Mouse (Mus musculus) ES-Bruce4 (cell line): Measurements from ENCODE around the gene Heatr5b. TPM values are rescaled to one million over a fixed set of nuclear protein-coding genes. Genes with fewer than 3 reads are reported as not detected.

Experiments
- H3K27ac ChIP-seq: 2 replicates; pipeline ENCODE4 v1.5.1; 2012; ENCODE audit warnings: low read length, inconsistent platforms; ENCODE audit not compliant: insufficient read depth
- H3K27me3 ChIP-seq: 2 replicates; pipeline ENCODE4 v1.6.1; 2012; ENCODE audit warnings: mild to moderate bottlenecking, low read length, inconsistent platforms; ENCODE audit not compliant: control insufficient read depth, poor library complexity, insufficient read depth, severe bottlenecking
- H3K36me3 ChIP-seq: 2 replicates; pipeline ENCODE4 v1.6.1; 2012; ENCODE audit warnings: inconsistent platforms, mild to moderate bottlenecking, low read length, moderate library complexity; ENCODE audit not compliant: control insufficient read depth, poor library complexity, insufficient read depth, severe bottlenecking
- H3K4me1 ChIP-seq: one replicate; pipeline ENCODE4 v1.8.1; 2011; ENCODE audit warnings: low read length; ENCODE audit not compliant: control insufficient read depth, insufficient read depth
- H3K4me3 ChIP-seq: 2 replicates; pipeline ENCODE4 v1.5.1; 2011; ENCODE audit warnings: low read depth, mild to moderate bottlenecking, low read length
- H3K9ac ChIP-seq: 2 replicates; pipeline ENCODE4 v1.6.1; 2012; ENCODE audit warnings: low read depth, mild to moderate bottlenecking, inconsistent platforms; ENCODE audit not compliant: poor library complexity, severe bottlenecking
- H3K9me3 ChIP-seq: replicated peaks from 2 replicates; pipeline ENCODE4 v1.6.1; 2012; ENCODE audit warnings: mild to moderate bottlenecking, low read length, inconsistent platforms; ENCODE audit not compliant: control insufficient read depth, poor library complexity, insufficient read depth, severe bottlenecking
- CTCF ChIP-seq: IDR thresholded peaks from one replicate; pipeline ENCODE4 v1.8.1; 2011; ENCODE audit warnings: low read depth, low read length
- EP300 ChIP-seq: IDR thresholded peaks from 2 replicates; pipeline ENCODE4 v1.6.1; 2011; ENCODE audit warnings: low read depth, low read length; ENCODE audit not compliant: insufficient read depth
- POLR2A ChIP-seq: IDR thresholded peaks from one replicate; pipeline ENCODE4 v1.8.1; 2011; ENCODE audit warnings: low read length; ENCODE audit not compliant: insufficient read depth
- polyA plus RNA-seq: library from polyadenylated mRNA; stranded (reverse); fragments of >200 nt; gene quantifications from 2 replicates; pipeline ENCODE4 v1.2.4, GENCODE M21; 2011; ENCODE audit warnings: low read depth; ENCODE audit not compliant: missing spikeins, insufficient read depth, insufficient read length

Heatr5b gene
- polyA plus RNA-seq, 1 experiment: 28.4 TPM

DNA sequence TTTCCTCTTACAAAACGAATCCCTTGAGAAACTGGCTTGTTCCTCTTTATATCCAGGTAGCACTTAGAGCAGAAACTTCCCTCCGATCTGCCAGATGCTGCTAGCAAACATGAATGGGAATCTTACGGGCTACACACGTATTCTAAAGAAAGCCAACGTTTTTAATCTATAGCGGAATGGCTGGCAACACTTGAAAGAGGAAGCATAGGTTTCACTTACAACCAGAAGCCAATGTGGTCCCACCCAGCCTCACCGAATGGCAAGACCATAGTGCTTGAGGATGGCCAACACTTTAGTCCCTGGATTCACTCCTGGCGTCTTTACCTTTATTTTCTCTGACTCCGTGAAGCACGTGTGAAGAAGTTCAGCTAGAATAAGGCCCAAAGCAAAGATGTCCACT is 21.1 kb upstream of the Heatr5b start:
- TF ChIP-seq EP300 (no peak), CTCF (no peak), POLR2A (no peak)
- H3K4me3 ChIP-seq: no peak overlapping the region
- H3K9me3 ChIP-seq: no peaks in the 10 kb centered on the region
- no peaks in the 10 kb centered on the region; the same call in none of the 2 replicates for H3K36me3 ChIP-seq
- no peak overlapping the region for H3K9ac ChIP-seq
- H3K4me1 ChIP-seq: no peaks in the 10 kb centered on the region
- no peak overlapping the region for H3K27ac ChIP-seq
- no peaks in the 10 kb centered on the region for H3K27me3 ChIP-seq

DNA sequence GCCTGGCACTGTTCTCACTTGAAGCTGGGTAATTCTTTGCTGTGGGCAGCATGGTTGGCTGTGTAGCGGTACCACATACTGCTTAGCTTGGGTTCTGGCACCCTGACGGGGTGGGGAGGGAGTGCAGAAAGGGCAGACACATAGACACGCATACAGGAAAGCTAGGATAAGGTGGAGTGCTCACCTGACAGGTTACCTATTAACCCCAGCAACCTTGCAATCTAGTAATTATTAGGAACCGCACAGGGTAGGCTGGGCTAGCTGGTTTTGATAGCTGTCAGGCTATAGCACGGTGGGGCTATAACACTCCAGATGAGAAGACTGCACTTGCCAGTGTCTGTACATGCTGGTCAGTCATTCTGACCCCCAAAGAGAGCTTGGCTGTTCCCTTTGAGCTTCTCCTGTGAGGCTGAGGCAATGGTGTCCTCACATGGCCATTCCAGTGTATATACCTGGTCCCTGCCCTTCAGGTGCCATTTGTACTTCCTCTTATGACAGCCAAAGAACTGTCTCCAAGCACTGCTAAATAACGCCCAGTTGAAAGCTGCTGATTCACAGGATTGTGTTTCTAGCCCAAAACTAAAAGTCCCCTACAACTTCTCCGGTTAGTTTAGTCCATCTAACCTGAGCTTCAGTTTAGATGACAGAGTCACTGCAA is 7.2 kb upstream of the Heatr5b start:
- no peak overlapping the region for H3K4me3 ChIP-seq
- TF ChIP-seq CTCF: no peak
- no peak for TF ChIP-seq POLR2A
- TF ChIP-seq EP300: no peak
- H3K27me3 ChIP-seq: no peaks in the 10 kb centered on the region
- H3K9ac ChIP-seq: no peak overlapping the region
- H3K9me3 ChIP-seq: no peaks in the 10 kb centered on the region
- H3K36me3 ChIP-seq: peaks cover 25% of the 10 kb centered on the region
- no peaks in the 10 kb centered on the region for H3K4me1 ChIP-seq
- no peak overlapping the region for H3K27ac ChIP-seq

DNA sequence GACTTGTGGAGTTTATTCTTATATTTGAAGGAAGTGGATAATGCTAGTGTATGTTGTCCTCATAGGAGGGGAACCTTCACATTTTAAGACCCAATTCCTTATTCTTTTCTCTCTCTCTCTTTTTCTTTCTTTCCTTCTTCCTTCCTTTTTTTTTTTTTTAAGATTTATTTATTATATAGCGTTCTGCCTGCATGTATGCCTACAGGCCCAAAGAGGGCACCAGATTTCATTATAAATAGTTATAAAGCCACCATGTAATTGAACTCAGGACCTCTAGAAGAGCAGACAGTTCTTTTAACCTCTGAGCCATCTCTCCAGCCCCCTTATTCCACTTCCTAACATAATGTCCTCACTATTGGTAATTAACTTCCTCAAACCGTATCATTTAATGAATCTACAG is 892 bp upstream of the Heatr5b start:
- TF ChIP-seq EP300: no peak
- no peak for TF ChIP-seq CTCF
- no peak for TF ChIP-seq POLR2A
- H3K27me3 ChIP-seq: no peaks in the 10 kb centered on the region
- peak overlapping the region; percentile 95 for H3K4me3 ChIP-seq
- H3K9ac ChIP-seq: peak overlapping the region; percentile 54
- H3K4me1 ChIP-seq: no peaks in the 10 kb centered on the region
- no peaks in the 10 kb centered on the region for H3K9me3 ChIP-seq
- H3K36me3 ChIP-seq: peaks cover 12% of the 10 kb centered on the region
- no peak overlapping the region for H3K27ac ChIP-seq

DNA sequence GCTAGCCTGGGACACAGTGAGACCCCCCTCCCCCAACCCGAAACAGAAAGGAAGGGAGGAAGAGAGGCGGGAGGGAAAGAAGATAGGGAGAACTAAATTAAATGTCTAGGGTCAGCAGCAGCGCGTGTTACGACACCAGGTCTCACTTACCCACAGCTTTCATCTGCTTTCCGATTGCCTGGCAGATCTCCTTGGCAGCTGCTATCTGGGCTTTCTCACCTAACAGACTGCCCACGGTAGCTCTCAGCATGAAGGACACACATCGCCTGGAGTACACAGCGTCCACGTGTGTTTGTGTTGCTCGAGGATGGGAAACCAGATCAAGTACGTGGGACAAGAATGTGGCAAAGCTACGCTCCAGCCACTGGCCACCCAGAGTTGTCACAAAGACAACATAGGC is 10.8 kb downstream of the Heatr5b start:
- H3K27me3 ChIP-seq: no peaks in the 10 kb centered on the region

DNA sequence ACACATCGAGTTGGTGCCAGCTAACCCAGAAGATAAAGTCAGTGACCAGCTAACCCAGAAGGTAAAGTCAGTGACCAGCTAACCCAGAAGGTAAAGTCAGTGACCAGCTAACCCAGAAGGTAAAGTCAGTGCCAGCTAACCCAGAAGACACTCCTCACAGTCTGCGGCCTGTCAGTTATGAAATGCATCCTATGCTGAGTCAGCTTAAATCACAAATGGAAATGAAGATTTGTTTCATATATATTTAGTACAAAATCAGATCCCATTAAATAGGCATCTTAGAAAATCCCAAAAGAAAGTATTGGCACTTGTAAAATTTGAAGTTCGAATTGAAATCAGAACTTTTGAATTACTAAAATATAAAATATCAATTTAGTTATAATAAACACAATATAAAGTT is 25.6 kb downstream of the Heatr5b start:
- no peaks in the 10 kb centered on the region for H3K27me3 ChIP-seq
- H3K4me3 ChIP-seq: no peak overlapping the region
- no peak for TF ChIP-seq POLR2A
- TF ChIP-seq EP300: no peak
- TF ChIP-seq CTCF: no peak
- no peaks in the 10 kb centered on the region for H3K9me3 ChIP-seq
- no peak overlapping the region for H3K27ac ChIP-seq
- H3K36me3 ChIP-seq: no peaks in the 10 kb centered on the region; the same call in 1 of the 2 replicates
- no peak overlapping the region for H3K9ac ChIP-seq
- no peaks in the 10 kb centered on the region for H3K4me1 ChIP-seq

More for the DNA sequence above, 10.8 kb downstream of the Heatr5b start:
- H3K9ac ChIP-seq: no peak overlapping the region
- H3K4me3 ChIP-seq: no peak overlapping the region
- no peak overlapping the region for H3K27ac ChIP-seq
- no peaks in the 10 kb centered on the region for H3K9me3 ChIP-seq
- no peaks in the 10 kb centered on the region for H3K4me1 ChIP-seq
- H3K36me3 ChIP-seq: 0 out of 2 replicates have a peak, but pooled peaks cover 3% of the 10 kb centered on the region
- TF ChIP-seq CTCF (no peak), EP300 (no peak), POLR2A (no peak)

DNA sequence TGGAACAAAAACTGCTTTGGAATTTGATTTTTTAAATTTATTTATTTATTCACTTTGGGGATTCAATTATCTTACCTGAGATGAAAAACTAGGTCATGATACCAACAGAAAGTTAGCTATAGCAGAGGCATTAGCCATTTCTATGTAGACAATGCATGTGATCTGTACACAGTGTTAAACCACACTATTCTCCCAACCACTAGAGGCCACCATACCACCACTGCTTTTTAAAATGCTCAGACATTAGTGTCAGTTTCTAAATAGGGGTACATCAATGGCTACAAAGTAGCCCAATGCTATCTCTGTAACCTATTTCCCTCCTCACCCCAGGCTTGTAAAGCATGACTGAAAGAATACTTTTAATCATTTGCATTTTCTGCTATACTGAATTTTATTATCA is 26.1 kb downstream of the Heatr5b start:
- no peak overlapping the region for H3K27ac ChIP-seq
- H3K27me3 ChIP-seq: no peaks in the 10 kb centered on the region
- H3K4me1 ChIP-seq: no peaks in the 10 kb centered on the region
- H3K9ac ChIP-seq: no peak overlapping the region
- H3K4me3 ChIP-seq: no peak overlapping the region
- no peaks in the 10 kb centered on the region for H3K9me3 ChIP-seq
- no peaks in the 10 kb centered on the region; the same call in 1 of the 2 replicates for H3K36me3 ChIP-seq
- TF ChIP-seq CTCF (no peak), POLR2A (no peak), EP300 (no peak)
